Mouse (Mus musculus): ENCODE results near the gene Casp3.

Casp3 gene

GRCm38 (mm10) chr8:46686664-46687336 lies 69.7 kb downstream of the Casp3 start:
- DNase-seq (ENCODE audit: low spot score) = peak; percentile 92

Data from T-cell, adult 2 months (primary cell).